Mouse (Mus musculus): ENCODE measurements around the gene Rep15. TPM values are rescaled to one million over a fixed set of nuclear protein-coding genes. Genes with fewer than 3 reads are reported as not detected.

Gene Rep15
- polyA plus RNA-seq (2017; shearing (Covaris generic)), result under 1 TPM; 0.29 to 0.67 (median 0.34) TPM

DNA sequence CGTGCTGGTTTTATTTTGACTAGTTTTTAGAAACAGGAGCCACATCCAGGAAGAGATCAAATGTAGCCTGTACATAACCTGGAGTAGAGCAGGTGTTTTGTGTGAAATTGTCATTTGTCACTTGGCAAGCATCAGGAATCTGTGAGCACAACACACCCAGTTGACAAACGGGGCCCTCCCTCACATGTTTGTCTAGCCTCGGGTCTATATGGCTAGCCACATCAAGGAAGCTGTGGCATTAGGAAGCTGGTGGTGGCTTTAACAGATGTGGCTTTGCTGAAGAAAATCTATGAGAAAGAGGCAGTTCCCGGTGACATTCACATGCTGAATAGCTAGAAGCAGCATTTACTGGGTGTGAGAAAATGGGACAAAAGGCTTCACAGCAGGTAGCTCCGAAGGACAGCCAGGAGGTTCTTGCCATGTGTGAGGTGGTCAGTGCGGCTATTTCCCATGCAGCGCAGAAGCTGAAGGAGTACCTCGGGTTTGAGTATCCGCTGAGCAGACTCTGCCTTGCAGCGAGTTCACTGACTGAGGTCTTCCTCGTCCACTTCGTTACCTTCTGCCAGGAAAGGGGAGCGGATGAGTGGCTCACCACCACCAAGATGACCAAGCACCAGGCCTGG, at the start of gene Rep15:
Rep15 (plus strand) TSS at position 282 of the 623 bp plus-strand sequence.
- no peak for ATAC-seq

GRCm38 (mm10) chr6:146984569-146984968, 47.8 kb upstream of the Rep15 start:
- ATAC-seq, result no peak

- no peak for ATAC-seq
Measured at GRCm38 (mm10) chr6:146994236-146994635, 38.1 kb upstream of the Rep15 start.

- no peak for ATAC-seq
Measured at GRCm38 (mm10) chr6:146995391-146995790, 37.0 kb upstream of the Rep15 start.

- ATAC-seq, result no peak
Measured at GRCm38 (mm10) chr6:146995878-146996277, 36.5 kb upstream of the Rep15 start.

DNA sequence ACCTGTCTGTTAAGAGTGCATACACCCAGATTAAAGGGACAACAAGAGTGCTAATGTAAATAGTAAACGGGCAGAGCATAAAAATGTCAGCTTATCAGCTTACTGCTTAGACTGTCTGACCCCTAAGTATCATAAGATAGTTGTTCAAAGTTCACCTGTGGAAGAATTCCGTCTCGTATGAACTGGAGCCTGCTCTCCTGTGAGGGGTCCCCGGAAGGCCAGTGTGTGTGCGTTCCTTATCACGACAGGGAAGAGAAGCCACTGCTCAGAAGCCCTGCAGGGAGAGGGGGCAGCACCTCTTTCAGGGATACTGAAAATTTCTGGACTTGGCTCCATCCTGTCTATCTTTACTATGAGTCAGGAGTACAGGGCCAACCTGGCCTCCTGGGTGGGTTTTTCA, 35.4 kb upstream of the Rep15 start:
- no peak for ATAC-seq

GRCm38 (mm10) chr6:146998710-146999109, 33.7 kb upstream of the Rep15 start:
- no peak for ATAC-seq

DNA sequence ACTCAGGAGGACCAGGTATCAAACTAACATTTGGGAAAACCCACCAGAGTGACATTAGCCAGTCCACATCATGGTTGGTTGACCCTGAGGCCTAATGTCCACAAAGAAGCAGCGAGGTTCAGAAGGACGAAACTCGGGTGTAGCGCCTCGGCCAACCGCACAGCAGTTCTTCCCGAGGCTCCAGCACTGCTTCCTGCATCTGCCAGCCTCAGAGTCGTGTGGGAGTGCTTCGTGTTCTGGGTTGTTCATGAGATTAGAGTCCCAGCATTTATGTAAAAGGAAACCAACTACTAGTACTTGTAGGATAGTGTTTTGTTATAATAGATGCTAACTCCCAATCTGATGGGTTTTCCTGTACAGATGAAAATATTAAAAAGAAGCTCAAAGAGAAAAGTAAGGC, 33.1 kb upstream of the Rep15 start:
- no peak for ATAC-seq

DNA sequence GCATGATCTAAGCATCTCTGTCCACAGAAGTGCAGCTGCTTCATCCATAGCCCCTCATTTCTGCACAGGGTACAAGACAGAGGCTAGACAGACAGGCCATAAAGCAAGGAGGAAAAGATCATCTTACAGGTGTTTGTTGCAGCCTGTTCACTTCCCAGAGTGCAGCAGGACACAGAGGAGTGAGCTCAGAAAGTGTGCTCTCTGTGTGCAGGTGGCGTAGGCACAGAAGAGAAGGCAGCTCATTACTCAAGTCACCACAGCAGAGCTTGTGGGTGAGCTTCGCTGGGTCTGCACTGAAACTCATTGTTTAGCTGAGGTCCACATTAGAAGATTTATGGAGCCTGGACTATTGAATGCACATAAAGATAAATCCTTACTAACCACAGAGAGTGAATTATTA, 32.6 kb upstream of the Rep15 start:
- no peak for ATAC-seq

GRCm38 (mm10) chr6:147008148-147008547, 24.2 kb upstream of the Rep15 start:
- peak; percentile 46 for ATAC-seq

GRCm38 (mm10) chr6:147010358-147010757, 22.0 kb upstream of the Rep15 start:
- ATAC-seq, result no peak

DNA sequence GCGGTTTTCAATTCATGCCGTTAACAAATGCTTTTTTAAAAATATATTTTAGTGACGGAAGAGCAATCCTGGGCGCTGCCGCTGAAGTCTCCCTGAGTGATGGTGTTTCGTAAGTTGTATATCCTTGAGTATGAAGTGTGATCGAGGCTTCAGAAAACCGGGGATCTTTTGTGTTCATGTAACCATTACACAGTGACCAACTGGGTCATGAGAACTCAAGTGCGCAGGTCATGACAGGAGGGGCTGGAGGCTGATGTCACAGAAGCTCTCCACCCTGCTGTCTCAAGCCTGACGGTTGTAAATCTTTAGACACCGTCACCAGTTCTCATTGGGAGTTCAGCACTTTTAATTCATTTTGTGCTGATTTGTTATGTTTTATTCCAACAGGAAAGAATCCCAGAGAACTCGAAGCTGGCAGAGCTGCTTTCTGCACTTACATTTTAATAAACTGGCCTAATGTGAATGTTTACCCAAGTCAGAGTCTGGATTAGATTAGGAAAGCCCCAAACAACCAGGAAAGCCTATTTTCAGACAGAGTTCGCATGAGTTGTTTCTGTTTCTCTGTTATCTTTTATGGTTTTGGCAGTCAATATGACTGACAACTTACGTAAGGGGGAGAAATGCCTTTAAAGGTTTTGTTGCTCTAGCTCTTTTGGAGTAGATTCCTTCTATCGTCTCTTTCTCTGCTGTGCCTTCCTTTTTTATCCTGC, 21.4 kb upstream of the Rep15 start:
- no peak for ATAC-seq

GRCm38 (mm10) chr6:147011555-147011954, 20.8 kb upstream of the Rep15 start:
- no peak for ATAC-seq

- no peak for ATAC-seq
Measured at GRCm38 (mm10) chr6:147011977-147012376, 20.4 kb upstream of the Rep15 start.

DNA sequence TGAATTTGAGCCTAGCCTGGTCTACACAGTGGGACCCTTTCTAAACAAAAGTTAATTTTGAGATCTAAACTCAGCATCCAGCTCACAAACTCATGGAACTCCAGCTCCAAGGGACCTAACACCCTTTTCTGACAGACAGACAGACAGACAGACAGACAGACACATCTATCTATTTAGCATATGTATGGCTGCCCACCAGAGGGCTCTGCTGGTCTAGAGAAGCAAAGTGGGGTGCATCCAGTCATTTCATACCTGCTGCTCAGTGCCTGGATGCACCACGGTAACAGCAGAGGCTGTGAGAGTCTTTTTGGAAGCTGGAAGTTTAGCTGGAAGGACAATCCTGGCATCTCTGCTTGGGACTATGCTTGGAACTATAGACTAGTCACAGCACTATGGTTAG, 18.8 kb upstream of the Rep15 start:
- ATAC-seq, result no peak

DNA sequence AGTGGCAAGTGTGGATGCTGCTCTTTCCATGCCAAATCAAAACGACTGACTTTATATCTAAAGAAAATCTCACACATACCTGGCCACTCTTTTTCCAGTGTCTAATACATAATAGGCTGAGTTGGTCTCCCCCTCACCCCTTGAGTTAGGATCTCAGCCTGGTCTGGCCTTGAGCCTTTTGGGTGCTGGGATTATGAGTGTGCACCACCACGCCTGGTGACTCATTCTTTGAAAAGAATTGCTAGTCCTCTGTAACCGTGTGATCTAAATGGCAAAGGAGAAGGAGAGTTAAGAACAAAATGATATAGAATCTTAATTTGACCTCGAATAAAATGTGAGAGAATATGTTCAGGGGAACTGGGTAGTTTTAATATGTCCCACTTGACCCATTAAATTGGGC, 14.5 kb upstream of the Rep15 start:
- ATAC-seq, result no peak

GRCm38 (mm10) chr6:147018364-147018763, 14.0 kb upstream of the Rep15 start:
- no peak for ATAC-seq

DNA sequence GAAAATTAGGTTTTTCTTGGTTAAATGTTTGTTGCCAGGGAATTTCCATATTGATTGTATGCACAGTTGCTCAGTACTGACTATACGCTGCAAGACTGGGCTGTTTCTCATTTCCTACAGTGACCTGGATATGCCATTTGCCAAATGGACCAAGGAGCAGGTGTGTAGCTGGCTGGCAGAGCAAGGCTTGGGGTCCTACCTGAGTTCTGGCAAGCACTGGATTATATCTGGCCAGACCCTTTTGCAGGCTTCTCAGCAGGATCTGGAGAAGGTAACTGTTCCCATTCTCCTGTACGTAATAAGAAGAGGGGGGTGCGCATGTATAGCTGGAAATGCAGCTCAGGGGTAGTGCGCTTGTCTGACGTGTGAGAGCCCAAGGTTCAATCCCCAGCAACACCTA, 11.2 kb upstream of the Rep15 start:
- no peak for ATAC-seq

- ATAC-seq, result no peak
Measured at GRCm38 (mm10) chr6:147022375-147023132, 9.8 kb upstream of the Rep15 start.

- no peak for ATAC-seq
Measured at GRCm38 (mm10) chr6:147023133-147023395, 9.3 kb upstream of the Rep15 start.

- ATAC-seq, result no peak
Measured at GRCm38 (mm10) chr6:147023568-147023967, 8.8 kb upstream of the Rep15 start.

DNA sequence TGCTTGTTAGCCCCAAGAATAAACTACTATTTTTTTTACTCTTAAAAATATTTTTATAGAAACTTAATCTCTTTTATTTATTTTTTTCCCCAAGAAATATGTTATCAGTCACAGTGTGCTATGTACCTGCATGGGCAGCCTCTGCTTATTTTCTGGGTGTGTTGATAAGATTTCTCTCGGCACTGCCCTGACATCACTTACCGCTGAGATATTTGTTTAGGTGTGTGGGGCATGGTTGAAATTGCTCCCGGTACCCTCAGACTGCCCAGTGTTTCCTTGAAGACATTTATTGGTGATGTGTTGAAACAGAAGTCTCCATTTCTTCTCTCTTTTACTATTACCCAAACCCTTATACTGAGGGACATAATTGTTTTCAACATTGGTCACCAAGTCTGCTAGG, 7.6 kb upstream of the Rep15 start:
- no peak for ATAC-seq

- ATAC-seq, result no peak
Measured at GRCm38 (mm10) chr6:147028396-147028795, 4.0 kb upstream of the Rep15 start.

DNA sequence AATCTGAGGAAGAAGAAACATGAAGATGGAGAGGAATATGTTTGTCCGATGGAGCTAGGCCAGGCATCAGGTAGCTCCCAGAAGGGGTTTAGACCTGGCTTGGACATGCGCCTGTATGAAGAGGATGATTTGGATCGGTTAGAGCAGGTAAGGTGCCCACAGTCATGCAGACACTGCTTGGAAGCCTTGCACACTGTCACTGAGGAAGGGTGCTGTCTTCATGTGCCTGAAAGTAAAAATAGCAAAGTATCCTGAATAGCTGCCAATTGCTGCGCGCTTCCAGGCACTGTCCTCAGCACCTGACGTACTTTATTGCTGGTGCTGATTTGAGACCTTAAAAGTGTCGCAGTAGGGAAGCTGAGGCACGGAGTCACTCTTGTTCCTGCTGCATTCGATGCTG, 2.8 kb upstream of the Rep15 start:
- no peak for ATAC-seq

Data from inflammation-experienced regulatory T-cells, adult 6 months (primary cell).